Mouse (Mus musculus): ENCODE data around the gene Rhbdf2. TPM values are rescaled to one million over a fixed set of nuclear protein-coding genes. Genes with fewer than 3 reads are reported as not detected.
A peak's percentile ranks its signal among the peaks of the same experiment; 100 is the strongest.

Gene Rhbdf2
- polyA plus RNA-seq, 1 experiment from 2014 or later, result 15.6 TPM

DNA sequence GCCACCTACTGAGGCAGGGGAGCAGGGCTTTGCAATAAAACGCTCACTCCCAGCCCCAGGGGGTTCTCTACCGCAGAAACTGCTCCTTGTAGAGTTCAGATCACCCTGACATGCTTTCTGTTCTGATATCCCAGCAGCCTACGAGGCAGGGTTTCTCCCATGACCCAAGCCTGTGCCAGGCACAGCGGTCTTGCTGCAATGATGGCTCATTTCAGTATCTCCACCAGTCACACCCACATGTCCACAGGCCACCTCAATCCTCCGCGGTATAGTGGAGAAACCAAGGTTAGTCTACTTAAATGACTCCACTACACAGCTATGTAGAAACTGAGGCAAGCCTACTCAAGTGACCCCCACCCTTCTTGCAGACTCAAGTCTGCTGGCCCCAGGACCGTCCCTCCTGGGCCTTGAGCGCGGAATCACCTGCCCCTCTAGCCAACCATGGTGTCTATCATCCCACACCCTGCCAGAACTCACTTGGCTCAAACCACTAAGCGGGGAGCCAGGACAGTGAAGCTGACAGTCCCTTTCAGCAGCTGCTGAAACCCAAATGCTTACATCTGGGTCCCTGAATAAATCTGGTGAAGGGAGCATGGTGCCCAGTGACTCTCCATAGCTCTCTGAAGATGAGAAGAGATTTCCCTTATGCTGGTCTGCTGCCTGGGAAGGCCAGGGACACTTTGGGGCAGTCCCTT lies 6.1 kb downstream of the Rhbdf2 start:
- in situ Hi-C loops (cut with MboI; ENCODE audit: low pct_unique_long_range_greater_than_20kb), result no loop called here
- ATAC-seq (peak; percentile 5), DNase-seq (ENCODE audit: low read depth, low spot score) (no peak)
- no peak for TF ChIP-seq CTCF (IDR thresholded peaks at IDR 0.05)
- ChIA-PET POLR2A (no interaction called here), CTCF (interaction anchor here (0.8 to 5.0 kb wide), 6 partner anchors 8 to 189 kb away, joined by 3 to 18 read pairs (median 4); partner anchors contain the start of gene Aanat)
- no peaks in the 10 kb centered on the region for H3K27me3 ChIP-seq

DNA sequence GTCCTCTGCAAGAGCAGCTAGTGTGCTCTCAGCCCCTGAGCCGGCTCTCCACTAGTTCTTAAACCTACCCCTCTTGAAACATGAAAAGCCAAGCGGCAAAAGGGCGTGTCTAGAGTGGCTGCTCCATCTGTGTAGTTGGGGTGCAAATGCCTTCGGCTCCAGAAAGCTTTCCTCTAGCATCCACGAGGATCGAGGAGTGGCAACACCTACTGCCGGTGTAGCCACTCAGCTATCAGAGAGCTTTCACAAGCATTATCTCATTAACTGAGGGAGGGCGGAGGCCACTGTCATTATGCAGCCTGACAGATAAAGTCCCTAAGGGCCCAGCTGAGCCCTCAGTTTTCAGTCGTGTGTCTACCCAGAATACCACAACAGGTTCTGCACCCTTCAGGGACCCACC lies 6.7 kb downstream of the Rhbdf2 start:
- ChIA-PET CTCF (interaction anchor here (0.8 to 5.0 kb wide), 4 partner anchors 9 to 34 kb away, joined by 3 to 18 read pairs (median 4); partner anchors contain the start of gene Aanat), POLR2A (no interaction called here)
- in situ Hi-C loops (cut with MboI; ENCODE audit: low pct_unique_long_range_greater_than_20kb), result no loop called here
- no peak for ATAC-seq
- no peak for TF ChIP-seq CTCF (IDR thresholded peaks at IDR 0.05)
- DNase-seq (ENCODE audit: low read depth, low spot score), result no peak
- no peaks in the 10 kb centered on the region for H3K27me3 ChIP-seq

- H3K27me3 ChIP-seq, result no peaks in the 10 kb centered on the region
- no peak for ATAC-seq
- CTCF ChIA-PET, result interaction anchor here (0.9 to 5.0 kb wide), 2 partner anchors 10 to 27 kb away, joined by 3 to 18 read pairs; no protein-coding TSS in a partner anchor
- in situ Hi-C loops (cut with MboI; ENCODE audit: low pct_unique_long_range_greater_than_20kb), result no loop called here
- TF ChIP-seq CTCF (IDR thresholded peaks at IDR 0.05), result no peak
- POLR2A ChIA-PET, result no interaction called here
- no peak for DNase-seq (ENCODE audit: low read depth, low spot score)
Measured at GRCm38 (mm10) chr11:116619561-116619960, 7.3 kb downstream of the Rhbdf2 start.

DNA sequence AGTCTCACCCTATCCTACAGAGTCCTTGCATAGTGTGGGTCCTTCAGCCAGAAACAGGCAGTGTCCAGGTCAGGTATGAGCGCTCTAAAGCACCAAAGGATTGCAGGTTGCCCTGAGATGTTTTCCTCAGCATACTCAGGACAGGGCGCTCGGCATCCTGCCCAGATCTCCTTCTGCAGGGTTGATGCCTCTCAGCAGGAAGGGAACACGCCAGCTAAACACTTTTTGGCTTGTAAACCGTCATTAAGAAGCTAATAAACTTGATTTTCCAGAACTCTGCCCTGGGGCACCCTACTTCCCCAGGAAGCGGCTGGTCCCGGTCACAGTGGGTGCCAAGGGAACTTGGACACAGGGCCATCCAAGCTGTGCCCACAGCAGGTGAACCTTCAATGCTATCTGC lies 7.7 kb downstream of the Rhbdf2 start:
- in situ Hi-C loops (cut with MboI; ENCODE audit: low pct_unique_long_range_greater_than_20kb), result no loop called here
- TF ChIP-seq CTCF (IDR thresholded peaks at IDR 0.05), result no peak
- DNase-seq (ENCODE audit: low read depth, low spot score), result no peak

DNA sequence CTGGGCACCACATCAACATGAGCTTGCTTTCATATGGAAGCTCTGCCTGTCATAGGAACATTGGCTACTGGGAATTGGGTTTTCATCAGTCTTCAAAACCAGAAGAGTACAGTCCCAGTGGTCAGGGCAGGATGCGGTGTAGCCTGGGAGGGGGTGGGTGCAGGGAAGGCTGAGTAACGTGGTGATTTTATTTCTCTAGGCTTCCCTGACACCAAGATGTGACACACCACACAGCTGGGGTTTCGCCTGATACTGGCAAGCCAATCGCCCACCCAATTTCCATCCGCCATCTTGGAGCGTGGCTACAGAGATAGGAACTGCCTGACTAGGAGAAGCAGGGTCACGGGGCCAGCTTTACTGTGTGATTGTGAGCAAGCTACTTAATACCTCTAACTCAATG lies 8.2 kb downstream of the Rhbdf2 start:
- DNase-seq (ENCODE audit: low read depth, low spot score) (no peak), ATAC-seq (no peak)
- in situ Hi-C loops (cut with MboI; ENCODE audit: low pct_unique_long_range_greater_than_20kb), result no loop called here
- H3K27me3 ChIP-seq, result no peaks in the 10 kb centered on the region
- no peak for TF ChIP-seq CTCF (IDR thresholded peaks at IDR 0.05)
- ChIA-PET CTCF (interaction anchor here (0.6 to 5.0 kb wide), 4 partner anchors 9 to 32 kb away, joined by 3 to 18 read pairs (median 5); no protein-coding TSS in a partner anchor), POLR2A (interaction anchor here (0.7 kb wide), 1 partner anchor 51 kb away, joined by 3 read pairs; no protein-coding TSS in a partner anchor)

More for the DNA sequence above, 7.7 kb downstream of the Rhbdf2 start:
- ATAC-seq, result no peak
- POLR2A ChIA-PET, result interaction anchor here (0.7 kb wide), 1 partner anchor 50 kb away, joined by 3 read pairs; no protein-coding TSS in a partner anchor
- H3K27me3 ChIP-seq, result no peaks in the 10 kb centered on the region
- CTCF ChIA-PET, result interaction anchor here (0.6 to 5.0 kb wide), 3 partner anchors 10 to 27 kb away, joined by 4 to 18 read pairs (median 6); no protein-coding TSS in a partner anchor

DNA sequence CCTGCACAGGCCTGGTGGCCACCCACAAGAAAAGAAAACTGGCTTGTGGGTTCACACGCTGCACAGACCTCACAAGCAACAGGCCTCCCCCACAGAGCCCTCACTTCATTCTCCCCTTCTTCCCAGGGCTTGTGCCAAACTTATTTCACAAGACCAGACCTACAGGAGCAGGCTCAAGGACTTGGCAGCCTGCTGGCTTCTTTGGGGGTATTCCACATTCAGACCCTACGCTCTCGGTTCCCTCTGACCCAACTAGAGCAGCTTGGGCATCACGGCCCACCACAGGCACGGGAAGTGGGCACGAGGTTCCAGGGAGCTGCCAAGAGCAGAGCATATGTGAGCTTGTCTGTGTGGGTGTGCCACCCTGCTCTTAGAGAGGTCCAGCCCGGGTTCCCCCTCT lies 9.2 kb downstream of the Rhbdf2 start:
- ChIA-PET CTCF (interaction anchor here (1.7 to 5.0 kb wide), 3 partner anchors 11 to 31 kb away, joined by 3 to 18 read pairs (median 6); no protein-coding TSS in a partner anchor), POLR2A (no interaction called here)
- DNase-seq (ENCODE audit: low read depth, low spot score), result peak; percentile 68
- H3K27me3 ChIP-seq, result no peaks in the 10 kb centered on the region
- in situ Hi-C loops (cut with MboI; ENCODE audit: low pct_unique_long_range_greater_than_20kb), result no loop called here
- TF ChIP-seq CTCF (IDR thresholded peaks at IDR 0.05), result no peak
- no peak for ATAC-seq

- no peak for DNase-seq (ENCODE audit: low read depth, low spot score)
- POLR2A ChIA-PET, result no interaction called here
- in situ Hi-C loops (cut with MboI; ENCODE audit: low pct_unique_long_range_greater_than_20kb), result no loop called here
- CTCF ChIA-PET, result interaction anchor here (1.7 to 2.0 kb wide), 2 partner anchors 12 to 30 kb away, joined by 3 to 6 read pairs; no protein-coding TSS in a partner anchor
- no peak for ATAC-seq
- no peaks in the 10 kb centered on the region for H3K27me3 ChIP-seq
- no peak for TF ChIP-seq CTCF (IDR thresholded peaks at IDR 0.05)
Measured at GRCm38 (mm10) chr11:116616438-116617118, 10.2 kb downstream of the Rhbdf2 start.

GRCm38 (mm10) chr11:116615735-116616437 lies 10.9 kb downstream of the Rhbdf2 start:
- in situ Hi-C loops (cut with MboI; ENCODE audit: low pct_unique_long_range_greater_than_20kb), result no loop called here
- no peak for ATAC-seq
- ChIA-PET CTCF (interaction anchor here (1.1 to 2.0 kb wide), 2 partner anchors 12 to 13 kb away, joined by 3 to 6 read pairs; no protein-coding TSS in a partner anchor), POLR2A (interaction anchor here (0.6 to 1.8 kb wide), 2 partner anchors 23 to 227 kb away, joined by 3 to 4 read pairs; no protein-coding TSS in a partner anchor)
- no peak for DNase-seq (ENCODE audit: low read depth, low spot score)
- no peaks in the 10 kb centered on the region for H3K27me3 ChIP-seq
- TF ChIP-seq CTCF (IDR thresholded peaks at IDR 0.05), result no peak

- DNase-seq (ENCODE audit: low read depth, low spot score) (no peak), ATAC-seq (no peak)
- no peak for TF ChIP-seq CTCF (IDR thresholded peaks at IDR 0.05)
- H3K27me3 ChIP-seq, result no peaks in the 10 kb centered on the region
- ChIA-PET CTCF (interaction anchor here (0.9 kb wide), 1 partner anchor 10 kb away, joined by 4 read pairs; no protein-coding TSS in a partner anchor), POLR2A (interaction anchor here (0.6 kb wide), 1 partner anchor 31 kb away, joined by 3 read pairs; no protein-coding TSS in a partner anchor)
- in situ Hi-C loops (cut with MboI; ENCODE audit: low pct_unique_long_range_greater_than_20kb), result no loop called here
Measured at GRCm38 (mm10) chr11:116613234-116613633, 13.6 kb downstream of the Rhbdf2 start.

- no peak for TF ChIP-seq CTCF (IDR thresholded peaks at IDR 0.05)
- ATAC-seq (no peak), DNase-seq (ENCODE audit: low read depth, low spot score) (no peak)
- H3K27me3 ChIP-seq, result no peaks in the 10 kb centered on the region
- in situ Hi-C loops (cut with MboI; ENCODE audit: low pct_unique_long_range_greater_than_20kb), result no loop called here
- POLR2A ChIA-PET, result interaction anchor here (0.6 kb wide), 1 partner anchor 31 kb away, joined by 3 read pairs; no protein-coding TSS in a partner anchor
- CTCF ChIA-PET, result no interaction called here
Measured at GRCm38 (mm10) chr11:116612554-116612953, 14.3 kb downstream of the Rhbdf2 start.

All from Patski (cell line).